Mouse (Mus musculus): ENCODE measurements around the gene Ephb2. TPM values are rescaled to one million over a fixed set of nuclear protein-coding genes. Genes with fewer than 3 reads are reported as not detected.

Gene Ephb2
- polyA plus RNA-seq, 1 experiment from 2014 or later, result 8.7 TPM

GRCm38 (mm10) chr4:136631237-136631994 is 204.4 kb downstream of the Ephb2 start:
- H3K9ac ChIP-seq, result no peak overlapping the region
- no peak overlapping the region for H3K4me2 ChIP-seq
- no peaks in the 10 kb centered on the region for H3K9me3 ChIP-seq (replicated peaks)
- ATAC-seq (replicated peaks; ENCODE audit: low FRiP score), result no peak
- H3K27ac ChIP-seq, result no peak overlapping the region
- H3K27me3 ChIP-seq, result peaks cover 8% of the 10 kb centered on the region
- H3K4me1 ChIP-seq, result 0 out of 2 replicates have a peak, but pooled peaks cover 4% of the 10 kb centered on the region
- no peak overlapping the region for H3K4me3 ChIP-seq (replicated peaks)
- 81% methylated on average over 11 of the region's 11 CpGs for WGBS
- H3K36me3 ChIP-seq, result no peaks in the 10 kb centered on the region

- ATAC-seq (replicated peaks; ENCODE audit: low FRiP score), result no peak
- 69% methylated on average over 6 of the region's 6 CpGs for WGBS
Measured at GRCm38 (mm10) chr4:136626590-136626989, 209.2 kb downstream of the Ephb2 start.

GRCm38 (mm10) chr4:136622388-136622787 is 213.4 kb downstream of the Ephb2 start, which contains the start of gene Lactbl1:
TSS of gene Lactbl1 (plus strand) at chr4:136622621.
- H3K36me3 ChIP-seq, result no peaks in the 10 kb centered on the region
- 46% methylated on average over 6 of the region's 6 CpGs for WGBS
- ATAC-seq (replicated peaks; ENCODE audit: low FRiP score), result no peak

More at GRCm38 (mm10) chr4:136626590-136626989, 209.2 kb downstream of the Ephb2 start:
- Histone ChIP-seq H3K9me3 (replicated peaks) (no peaks in the 10 kb centered on the region), H3K27me3 (peaks cover 11% of the 10 kb centered on the region; the same call in 1 of the 2 replicates), H3K4me1 (0 out of 2 replicates have a peak, but pooled peaks cover 4% of the 10 kb centered on the region), H3K4me3 (replicated peaks) (no peak overlapping the region), H3K27ac (no peak overlapping the region), H3K9ac (no peak overlapping the region), H3K4me2 (no peak overlapping the region), H3K36me3 (no peaks in the 10 kb centered on the region)

GRCm38 (mm10) chr4:136621956-136622355 is 213.8 kb downstream of the Ephb2 start:
- no peak overlapping the region for H3K4me2 ChIP-seq
- H3K27ac ChIP-seq, result no peak overlapping the region
- H3K4me3 ChIP-seq (replicated peaks), result no peak overlapping the region
- WGBS, result 49% methylated on average over 5 of the region's 5 CpGs
- peaks cover 11% of the 10 kb centered on the region; the same call in 1 of the 2 replicates for H3K4me1 ChIP-seq
- no peaks in the 10 kb centered on the region for H3K36me3 ChIP-seq
- peaks cover 11% of the 10 kb centered on the region; the same call in 1 of the 2 replicates for H3K27me3 ChIP-seq
- no peak overlapping the region for H3K9ac ChIP-seq
- no peak for ATAC-seq (replicated peaks; ENCODE audit: low FRiP score)
- H3K9me3 ChIP-seq (replicated peaks), result no peaks in the 10 kb centered on the region; the same call in 1 of the 2 replicates

More at GRCm38 (mm10) chr4:136622388-136622787, 213.4 kb downstream of the Ephb2 start, which contains the start of gene Lactbl1:
- no peak within 1 kb of the TSS for H3K4me2 ChIP-seq
- H3K9me3 ChIP-seq (replicated peaks), result no peaks in the 10 kb centered on the region; the same call in 1 of the 2 replicates
- H3K4me3 ChIP-seq (replicated peaks), result no peak within 1 kb of the TSS
- peaks cover 11% of the 10 kb centered on the region; the same call in 1 of the 2 replicates for H3K4me1 ChIP-seq
- H3K27me3 ChIP-seq, result peaks cover 11% of the 10 kb centered on the region; the same call in 1 of the 2 replicates
- no peak within 1 kb of the TSS for H3K27ac ChIP-seq
- H3K9ac ChIP-seq, result no peak within 1 kb of the TSS

GRCm38 (mm10) chr4:136621336-136621735 is 214.5 kb downstream of the Ephb2 start:
- WGBS, result 3% methylated on average over 1 of the region's 1 CpGs
- no peak for ATAC-seq (replicated peaks; ENCODE audit: low FRiP score)
- no peak overlapping the region for H3K27ac ChIP-seq

GRCm38 (mm10) chr4:136613657-136614056 is 222.1 kb downstream of the Ephb2 start:
- Histone ChIP-seq H3K4me3 (replicated peaks) (no peak overlapping the region), H3K4me2 (no peak overlapping the region), H3K4me1 (0 out of 2 replicates have a peak, but pooled peaks cover 3% of the 10 kb centered on the region), H3K9ac (no peak overlapping the region), H3K27ac (no peak overlapping the region), H3K9me3 (replicated peaks) (no peaks in the 10 kb centered on the region; the same call in 1 of the 2 replicates), H3K27me3 (no peaks in the 10 kb centered on the region), H3K36me3 (no peaks in the 10 kb centered on the region)
- no peak for ATAC-seq (replicated peaks; ENCODE audit: low FRiP score)
- WGBS, result 65% methylated on average over 7 of the region's 7 CpGs

More at GRCm38 (mm10) chr4:136621336-136621735, 214.5 kb downstream of the Ephb2 start:
- Histone ChIP-seq H3K4me3 (replicated peaks) (no peak overlapping the region), H3K4me2 (no peak overlapping the region), H3K4me1 (peaks cover 11% of the 10 kb centered on the region; the same call in 1 of the 2 replicates), H3K36me3 (no peaks in the 10 kb centered on the region), H3K9me3 (replicated peaks) (no peaks in the 10 kb centered on the region; the same call in 1 of the 2 replicates), H3K27me3 (peaks cover 11% of the 10 kb centered on the region; the same call in 1 of the 2 replicates), H3K9ac (no peak overlapping the region)

GRCm38 (mm10) chr4:136610387-136610856 is 225.4 kb downstream of the Ephb2 start, which contains the start of gene Tex46:
TSS of gene Tex46 (plus strand) at chr4:136610437.
- Histone ChIP-seq H3K4me3 (replicated peaks) (no peak within 1 kb of the TSS), H3K27ac (no peak within 1 kb of the TSS), H3K4me1 (no peaks in the 10 kb centered on the region), H3K9ac (no peak within 1 kb of the TSS), H3K9me3 (replicated peaks) (no peaks in the 10 kb centered on the region), H3K4me2 (no peak within 1 kb of the TSS), H3K36me3 (no peaks in the 10 kb centered on the region), H3K27me3 (no peaks in the 10 kb centered on the region)
- ATAC-seq (replicated peaks; ENCODE audit: low FRiP score), result no peak
- WGBS, result 62% methylated on average over 4 of the region's 4 CpGs

- H3K4me3 ChIP-seq (replicated peaks), result no peak overlapping the region
- 90% methylated on average over 19 of the region's 19 CpGs for WGBS
- H3K36me3 ChIP-seq, result no peaks in the 10 kb centered on the region
- H3K27ac ChIP-seq, result no peak overlapping the region
- H3K4me2 ChIP-seq, result no peak overlapping the region
- no peak for ATAC-seq (replicated peaks; ENCODE audit: low FRiP score)
- no peak overlapping the region for H3K9ac ChIP-seq
- H3K27me3 ChIP-seq, result no peaks in the 10 kb centered on the region
- peaks cover 8% of the 10 kb centered on the region for H3K4me1 ChIP-seq
- no peaks in the 10 kb centered on the region for H3K9me3 ChIP-seq (replicated peaks)
Measured at GRCm38 (mm10) chr4:136605756-136606485, 229.9 kb downstream of the Ephb2 start.

- WGBS, result under 1% methylated on average over 45 of the region's 45 CpGs
- Histone ChIP-seq H3K4me3 (replicated peaks) (peak within 1 kb of the TSS; percentile 88), H3K36me3 (no peaks in the 10 kb centered on the region), H3K4me1 (peaks cover 17% of the 10 kb centered on the region), H3K27ac (peak within 1 kb of the TSS; percentile 92), H3K9me3 (replicated peaks) (no peaks in the 10 kb centered on the region), H3K27me3 (no peaks in the 10 kb centered on the region), H3K4me2 (peak within 1 kb of the TSS; percentile 59), H3K9ac (peak within 1 kb of the TSS; percentile 99)
- peak; percentile 87 for ATAC-seq (replicated peaks; ENCODE audit: low FRiP score)
Measured at GRCm38 (mm10) chr4:136602568-136602967, 233.2 kb downstream of the Ephb2 start, which contains the start of gene Kdm1a. TSS of gene Kdm1a (minus strand) at chr4:136602723.

GRCm38 (mm10) chr4:136602018-136602554 is 233.7 kb downstream of the Ephb2 start:
- ATAC-seq (replicated peaks; ENCODE audit: low FRiP score), result peak; percentile 65
- H3K27ac ChIP-seq, result peak overlapping the region; percentile 92
- peaks cover 18% of the 10 kb centered on the region for H3K4me1 ChIP-seq
- H3K36me3 ChIP-seq, result no peaks in the 10 kb centered on the region
- no peaks in the 10 kb centered on the region for H3K9me3 ChIP-seq (replicated peaks)
- H3K9ac ChIP-seq, result peak overlapping the region; percentile 99
- WGBS, result under 1% methylated on average over 49 of the region's 68 CpGs
- H3K4me2 ChIP-seq, result peak overlapping the region; percentile 59
- peak overlapping the region; percentile 88 for H3K4me3 ChIP-seq (replicated peaks)
- H3K27me3 ChIP-seq, result no peaks in the 10 kb centered on the region

GRCm38 (mm10) chr4:136601476-136601875 is 234.3 kb downstream of the Ephb2 start:
- under 1% methylated on average over 13 of the region's 13 CpGs for WGBS
- H3K9me3 ChIP-seq (replicated peaks), result no peaks in the 10 kb centered on the region
- H3K36me3 ChIP-seq, result no peaks in the 10 kb centered on the region
- H3K4me3 ChIP-seq (replicated peaks), result peak overlapping the region; percentile 88
- peak overlapping the region; percentile 99 for H3K9ac ChIP-seq
- H3K27me3 ChIP-seq, result no peaks in the 10 kb centered on the region
- peaks cover 18% of the 10 kb centered on the region for H3K4me1 ChIP-seq
- H3K4me2 ChIP-seq, result peak overlapping the region; percentile 59
- peak overlapping the region; percentile 92 for H3K27ac ChIP-seq
- no peak; the same call in 1 of the 2 replicates for ATAC-seq (replicated peaks; ENCODE audit: low FRiP score)
